Mouse (Mus musculus) cerebellum, adult 9-11 months (tissue): Measurements from ENCODE around the gene Kcns1.
A peak's percentile ranks its signal among the peaks of the same experiment; 100 is the strongest.

ENCODE experiments used
- DNase-seq: peaks from one replicate; pipeline ENCODE4 v3.0.0; 2022

Kcns1 gene

DNA sequence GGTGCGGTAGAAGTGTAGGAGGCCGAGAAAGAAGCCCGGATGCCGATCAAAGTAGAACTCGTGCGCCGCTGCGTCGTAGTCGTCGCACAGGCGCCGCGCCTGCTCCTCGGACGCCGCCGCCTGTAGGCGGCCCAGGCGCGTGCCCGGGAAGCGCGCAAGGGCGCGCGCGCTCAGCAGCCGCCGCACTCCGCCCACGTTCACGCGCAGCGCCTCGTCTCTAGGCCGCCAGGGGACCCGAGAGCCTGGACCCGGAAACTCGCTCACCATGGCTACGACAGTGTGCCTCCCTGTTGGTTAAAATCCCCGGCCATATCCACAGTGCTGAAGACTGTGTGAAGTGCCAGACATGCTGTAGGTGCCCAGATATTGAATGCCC is 2.4 kb downstream of the Kcns1 start:
- DNase-seq, result no peak

GRCm38 (mm10) chr2:164167752-164168570 is 3.0 kb downstream of the Kcns1 start:
- no peak for DNase-seq

DNA sequence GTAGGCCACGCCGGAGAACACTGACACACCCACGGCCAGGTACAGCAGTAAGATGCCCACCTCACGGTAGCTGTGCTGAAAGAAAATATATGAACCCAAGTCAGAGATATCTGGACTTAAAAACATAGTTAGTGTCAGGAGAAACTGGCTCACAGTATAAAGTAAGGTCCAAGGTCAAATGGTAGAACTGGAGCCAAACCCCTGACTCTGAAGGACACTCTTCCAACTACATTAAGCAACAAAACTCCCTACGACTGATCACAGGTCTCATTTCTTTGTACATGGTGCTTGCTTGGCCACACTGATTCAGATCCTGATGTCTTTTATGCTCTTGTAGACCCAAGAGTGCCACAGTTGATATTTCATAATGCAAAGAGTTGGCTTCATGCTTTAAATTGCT is 6.0 kb downstream of the Kcns1 start:
- no peak for DNase-seq

GRCm38 (mm10) chr2:164161515-164162055 is 9.3 kb downstream of the Kcns1 start:
- DNase-seq, result no peak

DNA sequence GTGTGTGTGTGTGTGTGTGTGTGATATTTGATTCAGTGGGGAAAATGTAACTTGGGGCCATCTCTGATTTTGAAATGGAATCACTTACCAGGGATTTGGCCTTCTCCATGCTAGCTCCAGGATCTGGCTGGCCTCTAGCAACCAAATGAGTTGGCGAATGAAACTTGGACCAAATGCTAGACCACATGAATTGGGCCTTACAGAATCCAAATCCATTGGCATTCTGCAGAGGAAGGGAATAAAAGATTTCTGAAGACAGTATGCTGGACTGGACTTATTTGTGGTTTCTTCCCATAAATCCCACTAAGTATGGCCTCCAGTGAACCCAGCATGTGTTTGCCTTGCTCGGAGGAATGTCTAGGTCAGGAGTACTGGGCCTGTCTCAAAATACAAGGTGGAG is 12.1 kb downstream of the Kcns1 start:
- no peak for DNase-seq

GRCm38 (mm10) chr2:164156158-164156557 is 14.8 kb downstream of the Kcns1 start:
- DNase-seq, result no peak

- peak; percentile 77 for DNase-seq
These were observed 16.9 kb downstream of the Kcns1 start for GRCm38 (mm10) chr2:164154007-164154406.

DNA sequence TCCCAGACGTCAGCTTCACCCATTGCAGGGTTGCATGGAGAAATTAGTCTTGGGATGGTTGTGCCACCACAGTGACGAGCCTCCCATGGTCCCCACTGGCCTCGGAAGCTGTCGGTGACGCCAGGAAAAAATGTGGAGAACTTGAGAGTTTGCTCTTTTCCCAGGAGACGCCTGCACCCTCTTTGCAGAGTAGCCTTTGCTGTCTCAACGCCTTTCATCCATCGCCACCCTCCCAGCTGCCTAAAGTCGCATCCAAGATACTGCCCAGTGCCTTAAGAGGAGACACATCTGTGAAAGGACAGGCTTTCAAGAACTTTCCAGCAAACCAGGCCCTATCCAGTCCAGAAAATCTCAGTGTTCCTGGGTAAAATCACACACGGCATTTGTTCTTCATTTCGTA is 18.6 kb downstream of the Kcns1 start:
- no peak for DNase-seq

DNA sequence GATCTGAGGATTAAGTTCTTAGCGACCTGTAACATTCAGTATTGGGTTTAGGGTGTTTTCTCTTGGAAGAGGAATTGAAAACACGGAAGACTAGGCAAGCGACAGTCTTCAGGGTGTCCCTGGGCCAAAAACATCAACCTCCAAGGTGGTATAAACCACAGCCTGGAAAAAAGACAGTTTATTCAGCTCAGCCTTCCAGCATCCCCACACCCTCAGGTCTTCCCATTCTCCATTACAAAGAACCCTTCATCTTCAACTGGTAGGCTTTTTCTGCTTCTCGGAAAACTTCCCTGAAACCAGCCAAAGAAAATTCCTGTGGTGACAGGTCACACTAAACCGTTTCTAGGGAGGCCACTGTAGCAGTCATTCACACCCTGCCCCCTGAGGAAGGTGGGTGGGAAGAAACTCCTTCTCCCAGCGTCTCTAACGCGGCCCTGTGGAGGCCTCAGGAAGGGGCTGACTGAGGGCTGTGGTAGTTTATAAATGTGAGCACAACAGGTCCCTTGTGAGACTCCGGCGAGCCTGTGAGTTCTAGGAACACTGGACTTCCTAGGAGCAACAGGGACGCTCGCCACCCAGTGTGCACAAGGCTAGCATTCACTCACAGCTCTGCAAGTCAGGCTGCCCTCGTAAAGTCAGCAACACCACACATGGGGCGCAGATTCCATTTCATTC is 20.7 kb downstream of the Kcns1 start:
- no peak for DNase-seq

- no peak for DNase-seq
These were observed 24.4 kb downstream of the Kcns1 start for GRCm38 (mm10) chr2:164146556-164146955.

DNA sequence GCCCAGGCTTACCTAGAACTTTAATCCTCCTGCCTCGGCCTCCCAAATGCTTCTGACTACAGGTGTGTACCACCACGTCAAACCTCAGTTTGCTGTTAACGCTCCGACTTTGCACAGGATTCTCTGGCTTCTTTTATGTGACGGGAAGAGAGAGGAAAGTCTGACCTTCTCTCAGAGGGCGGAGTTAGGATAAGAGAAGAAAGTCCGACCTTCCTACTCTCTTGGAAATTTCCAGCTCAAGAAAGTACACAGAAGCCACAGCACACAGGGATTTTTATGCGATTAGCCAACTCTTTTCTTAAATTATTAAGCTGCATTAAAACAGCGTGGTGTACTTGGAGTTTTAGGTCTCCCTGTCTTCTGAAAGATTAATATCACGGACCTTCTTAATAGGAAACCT is 26.4 kb downstream of the Kcns1 start:
- DNase-seq, result no peak

GRCm38 (mm10) chr2:164144025-164144424 is 26.9 kb downstream of the Kcns1 start:
- no peak for DNase-seq

GRCm38 (mm10) chr2:164142021-164142420 is 28.9 kb downstream of the Kcns1 start:
- no peak for DNase-seq

GRCm38 (mm10) chr2:164137754-164138153 is 33.2 kb downstream of the Kcns1 start:
- no peak for DNase-seq

GRCm38 (mm10) chr2:164136393-164136792 is 34.5 kb downstream of the Kcns1 start:
- no peak for DNase-seq

DNA sequence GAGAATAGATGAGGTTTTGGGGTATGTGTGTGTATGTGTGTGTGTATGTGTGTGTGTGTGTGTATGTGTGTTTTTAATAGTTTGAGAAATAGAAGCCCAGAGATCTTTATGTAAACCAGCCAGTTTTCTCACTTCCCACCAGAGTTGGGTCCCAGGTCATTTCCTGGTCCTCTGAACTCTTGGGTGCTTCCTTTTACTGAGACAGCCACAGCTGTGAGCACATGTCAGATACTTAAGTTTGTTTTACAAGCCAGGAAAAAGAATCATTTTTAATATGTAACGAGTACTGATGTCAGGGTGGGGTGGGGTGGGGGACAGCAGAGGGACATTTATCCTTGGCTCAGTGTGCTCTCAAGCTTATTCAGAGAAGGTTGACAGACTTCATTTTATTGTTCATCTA is 35.5 kb downstream of the Kcns1 start:
- no peak for DNase-seq

DNA sequence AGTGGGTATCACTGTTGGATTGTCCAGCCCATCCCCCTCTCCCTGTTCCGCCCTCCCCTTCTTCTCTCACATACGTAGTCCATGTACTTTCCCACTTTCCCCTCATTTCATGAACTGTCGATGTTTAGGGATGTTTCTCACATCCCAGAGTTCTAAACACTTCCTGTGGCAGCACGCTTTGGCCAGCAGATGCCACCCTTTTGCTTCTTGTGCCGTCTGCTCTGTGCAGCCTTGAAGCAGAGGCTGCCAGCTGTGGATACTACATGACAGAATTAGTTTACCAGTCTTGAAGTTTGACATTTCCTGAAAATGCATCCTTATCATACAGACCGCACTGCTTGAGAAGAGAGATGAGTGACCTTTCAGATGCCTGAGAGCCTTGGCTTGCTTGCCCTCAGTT is 36.4 kb downstream of the Kcns1 start:
- no peak for DNase-seq

DNA sequence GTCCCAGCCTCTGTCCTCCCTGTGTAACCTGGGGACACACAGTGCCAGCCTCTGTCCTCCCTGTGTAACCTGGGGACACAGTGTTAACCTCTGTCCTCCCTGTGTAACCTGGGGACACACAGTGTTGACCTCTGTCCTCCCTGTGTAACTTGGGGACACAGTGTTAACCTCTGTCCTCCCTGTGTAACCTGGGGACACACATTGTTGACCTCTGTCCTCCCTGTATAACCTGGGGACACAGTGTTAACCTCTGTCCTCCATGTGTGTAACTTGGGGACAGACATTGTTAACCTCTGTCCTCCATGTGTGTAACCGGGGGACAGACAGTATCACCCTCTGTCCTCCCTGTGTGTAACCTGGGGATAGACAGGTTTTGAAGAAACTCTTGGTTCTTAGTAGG is 39.3 kb downstream of the Kcns1 start:
- no peak for DNase-seq

- no peak for DNase-seq
These were observed 42.1 kb downstream of the Kcns1 start for GRCm38 (mm10) chr2:164128576-164129411.

DNA sequence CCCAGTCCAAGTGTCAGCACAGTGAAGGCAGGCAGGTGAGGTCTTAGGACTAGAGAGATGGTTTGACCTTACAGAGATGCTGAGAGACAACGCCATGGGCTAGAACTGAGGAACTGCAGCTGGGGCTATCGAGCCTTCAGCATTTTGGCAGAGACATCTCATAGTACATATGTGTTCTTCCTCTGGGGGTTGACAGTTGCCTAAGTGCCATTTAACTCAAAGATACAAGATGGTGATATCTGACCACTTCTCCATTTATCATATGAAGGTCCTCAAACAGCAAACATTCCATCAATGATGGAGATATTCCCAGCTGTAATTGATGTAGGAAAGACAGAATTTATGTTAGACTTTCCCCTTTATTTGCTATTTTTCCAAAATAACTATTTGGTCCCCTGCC is 43.6 kb downstream of the Kcns1 start:
- no peak for DNase-seq

GRCm38 (mm10) chr2:164126533-164126955 is 44.4 kb downstream of the Kcns1 start:
- DNase-seq, result peak; percentile 28

- DNase-seq, result no peak
These were observed 47.6 kb downstream of the Kcns1 start for GRCm38 (mm10) chr2:164123169-164123766.

DNA sequence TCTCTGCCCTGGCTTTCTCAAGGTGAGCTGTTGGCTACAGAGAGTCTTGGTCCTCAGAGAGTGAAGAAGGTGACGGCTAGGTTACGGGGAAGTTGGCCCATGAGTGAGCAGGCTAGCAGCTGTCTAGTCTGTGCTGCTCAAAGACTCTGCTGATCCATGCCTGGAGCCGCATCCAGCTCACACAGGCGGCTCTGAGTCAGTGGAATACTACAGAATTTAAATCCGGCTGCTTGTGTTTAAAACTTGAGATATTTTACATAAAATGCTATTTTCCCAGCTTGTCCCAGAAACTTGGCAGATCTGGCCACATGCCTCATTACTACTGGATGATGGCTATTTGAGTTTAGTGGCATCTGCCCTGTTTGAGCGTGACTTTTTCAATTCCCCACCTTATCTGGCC is 51.4 kb downstream of the Kcns1 start:
- DNase-seq, result no peak
